Mouse (Mus musculus) E14TG2a.4 (cell line): ENCODE results near the gene 0610037L13Rik.

ENCODE experiments used
- H3K27me3 ChIP-seq: 2 replicates; pipeline ENCODE4 v1.6.1; 2014; ENCODE audit warnings: low read length, control low read depth; ENCODE audit not compliant: insufficient read depth
- H3K36me3 ChIP-seq: 2 replicates; pipeline ENCODE4 v1.6.1; 2014; ENCODE audit warnings: low read length, control low read depth; ENCODE audit not compliant: insufficient read depth
- H3K4me1 ChIP-seq: replicated peaks from 2 replicates; pipeline ENCODE4 v1.6.1; 2014; ENCODE audit warnings: low read depth, low read length, control low read depth
- H3K4me3 ChIP-seq: replicated peaks from 2 replicates; pipeline ENCODE4 v1.5.1; 2014; ENCODE audit warnings: mild to moderate bottlenecking, low read length
- H3K9me3 ChIP-seq: 2 replicates; pipeline ENCODE4 v1.6.1; 2014; ENCODE audit warnings: low read length, control low read depth
- CTCF ChIP-seq: conservative IDR thresholded peaks from 2 replicates; pipeline ENCODE4 v1.5.1; 2014; ENCODE audit warnings: low read length
- NANOG ChIP-seq: IDR thresholded peaks from 2 replicates; pipeline ENCODE4 v1.6.1; 2014; ENCODE audit warnings: borderline replicate concordance, low read length, mixed read lengths
- POU5F1 ChIP-seq: IDR thresholded peaks from 2 replicates; pipeline ENCODE4 v1.6.1; 2014; ENCODE audit warnings: low read length, borderline replicate concordance

0610037L13Rik gene

GRCm38 (mm10) chr4:107942741-107943140 is 53.1 kb downstream of the 0610037L13Rik start:
- Histone ChIP-seq H3K4me1 (no peaks in the 10 kb centered on the region; the same call in 1 of the 2 replicates), H3K27me3 (0 out of 2 replicates have a peak, but pooled peaks cover 11% of the 10 kb centered on the region), H3K9me3 (peaks cover 6% of the 10 kb centered on the region; the same call in 1 of the 2 replicates), H3K4me3 (no peak overlapping the region), H3K36me3 (no peaks in the 10 kb centered on the region)
- TF ChIP-seq NANOG (no peak), CTCF (no peak), POU5F1 (no peak)

DNA sequence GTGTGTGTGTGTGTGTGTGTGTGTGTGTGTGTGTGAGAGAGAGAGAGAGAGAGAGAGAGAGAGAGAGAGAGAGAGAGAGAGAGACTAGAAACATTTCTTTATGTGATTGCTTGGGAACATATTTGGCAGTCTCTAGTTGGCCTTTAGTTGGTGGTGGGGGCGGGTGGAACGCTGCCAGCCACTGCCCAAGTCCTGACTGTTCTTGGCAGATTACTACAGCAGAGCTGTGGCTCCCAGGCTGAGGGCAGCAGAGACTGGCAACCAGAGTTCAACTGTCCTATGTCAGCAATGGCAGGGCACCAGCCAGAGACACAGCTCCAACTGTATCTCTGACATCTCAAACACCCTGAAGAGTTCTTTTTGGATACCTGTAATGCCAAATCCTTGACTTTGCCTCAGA is 54.5 kb downstream of the 0610037L13Rik start:
- Histone ChIP-seq H3K9me3 (peaks cover 6% of the 10 kb centered on the region; the same call in 1 of the 2 replicates), H3K27me3 (0 out of 2 replicates have a peak, but pooled peaks cover 9% of the 10 kb centered on the region), H3K4me3 (no peak overlapping the region), H3K36me3 (no peaks in the 10 kb centered on the region), H3K4me1 (no peaks in the 10 kb centered on the region; the same call in 1 of the 2 replicates)
- TF ChIP-seq CTCF (no peak), NANOG (no peak)
